ENCODE assay signal across 14 mouse cellular contexts in the genomic region with DNA sequence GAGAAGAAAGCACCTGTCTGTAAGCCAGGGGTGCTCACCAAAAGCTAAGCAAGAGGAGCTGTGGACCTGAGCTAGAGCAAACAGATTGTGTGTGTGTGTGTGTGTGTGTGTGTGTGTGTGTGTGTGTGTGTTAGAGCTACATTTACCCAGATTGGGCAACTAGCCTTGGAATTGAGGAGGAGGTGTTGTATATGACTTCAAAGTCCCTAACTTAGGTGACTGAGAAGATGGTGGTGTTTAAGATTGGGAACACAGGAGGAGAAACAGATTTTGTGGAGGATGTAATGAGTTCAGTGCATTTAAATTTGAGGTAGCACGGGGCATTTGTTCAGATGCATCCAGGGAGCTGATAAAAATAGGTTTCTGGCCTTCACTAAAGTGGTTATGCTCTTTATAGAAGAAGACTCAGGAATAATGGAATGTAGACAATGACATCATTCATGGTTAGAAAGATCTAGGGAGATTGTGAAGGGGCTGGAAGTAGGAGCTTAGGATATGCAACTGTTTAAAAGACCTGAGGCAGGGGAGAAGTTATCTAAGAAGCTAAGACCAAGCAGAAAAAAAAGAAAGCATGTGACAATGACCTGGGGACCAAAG. TPM values are rescaled to one million over a fixed set of nuclear protein-coding genes. Genes with fewer than 3 reads are reported as not detected.
DNase-seq lines count a peak whose midpoint lies in the region; ATAC-seq lines count a peak whose summit lies in the region.
"Had no signal": no experiment of that assay in that cellular context is flagged by ENCODE, and none has a peak within 500 bp of the region (broad histone marks: within the 10 kb centered on the region; RNA-seq: fewer than 3 reads in every experiment).

No protein-coding gene starts in this region.

- intact Hi-C loops in left cerebral cortex, postnatal 14 days (cut with DNase I): loop anchor here (5.0 kb wide), 1 partner anchor 209 kb away; no protein-coding TSS in a partner anchor

- ATAC-seq in cerebellum, adult (ENCODE audit: insufficient number of reproducible peaks, low FRiP score, low TSS enrichment): no peak
- ATAC-seq: forebrain, embryonic 15.5 days; intestine, embryonic 15.5 days; midbrain, embryonic 15.5 days had no signal

- DNase-seq in layer of hippocampus, adult 8-10 months (ENCODE audit: low spot score in 2 of 2): peak; percentile 38 to 55
- DNase-seq in layer of hippocampus, postnatal 36 days: no peak
- DNase-seq in frontal cortex, postnatal 14 days (ENCODE audit: low spot score in 2 of 2): peak; percentile 35 to 37
- DNase-seq in left cerebral cortex, postnatal 14 days (ENCODE audit: low spot score in 2 of 2): peak; percentile 70 to 91
- DNase-seq in right cerebral cortex, postnatal 36 days (ENCODE audit: low spot score in 2 of 2): peak; percentile 69 to 76
- no peak for DNase-seq in cerebellum, postnatal 4 days (ENCODE audit: low spot score in 2 of 2)
- no peak for DNase-seq in lung, postnatal 36 days
- DNase-seq: cerebellum, adult 9-10 months; lung, adult 18-20 months; thymus, postnatal 14 days had no signal

RNA-seq across cellular contexts. Expression of gene Gatb, which starts 52.5 kb away (rescaled TPM):
- total RNA-seq in layer of hippocampus, adult 8-10 months (2022): 10 to 100 TPM; 16.8 to 23.8 (median 23.4) TPM
- 10 to 100 TPM; 20.0 to 24.3 TPM for total RNA-seq in layer of hippocampus, postnatal 36 days (2021)
- total RNA-seq in left cerebral cortex, postnatal 14 days (2021): 10 to 100 TPM; 19.7 to 21.2 TPM

Comparison
In these comparisons a context has a peak if more than half of its experiments do, and no peak if none do; other contexts are left out.
1. DNase-seq: peak in layer of hippocampus, adult 8-10 months (2 of 2), frontal cortex, postnatal 14 days (2 of 2), left cerebral cortex, postnatal 14 days (2 of 2) and right cerebral cortex, postnatal 36 days (2 of 2); none in layer of hippocampus, postnatal 36 days (0 of 2), cerebellum, postnatal 4 days (0 of 2) and lung, postnatal 36 days (single experiment).